Mouse (Mus musculus) spleen, adult 2 months (tissue): ENCODE results near the gene Tmem104. TPM values are rescaled to one million over a fixed set of nuclear protein-coding genes. Genes with fewer than 3 reads are reported as not detected.

ENCODE experiments used
- DNase-seq, 2 experiments: peaks; one replicate each; pipeline versions ENCODE4 v3.0.0 to v3.0.0-alpha.2; 2012 to 2021; ENCODE audit warnings: low spot score in 2 of 2, low read depth in 1 of 2
- H3K27ac ChIP-seq: fragments of 200-500 bp; 2 replicates; pipeline ENCODE4 v1.5.1; 2012; ENCODE audit warnings: low read length, inconsistent platforms; ENCODE audit not compliant: insufficient read depth
- H3K27me3 ChIP-seq: fragments of 200-500 bp; 2 replicates; pipeline ENCODE4 v1.6.1; 2012; ENCODE audit warnings: mild to moderate bottlenecking, moderate library complexity, low read length, inconsistent platforms; ENCODE audit not compliant: control insufficient read depth, insufficient read depth
- H3K36me3 ChIP-seq: fragments of 200-500 bp; 2 replicates; pipeline ENCODE4 v1.6.1; 2012; ENCODE audit warnings: mild to moderate bottlenecking, low read length, inconsistent platforms; ENCODE audit not compliant: control insufficient read depth, insufficient read depth
- H3K4me1 ChIP-seq: fragments of 200-500 bp; 2 replicates; pipeline ENCODE4 v1.6.1; 2011; ENCODE audit warnings: inconsistent platforms; ENCODE audit not compliant: control insufficient read depth, insufficient read depth, insufficient read length
- H3K4me3 ChIP-seq: fragments of 200-500 bp; 2 replicates; pipeline ENCODE4 v1.5.1; 2011; ENCODE audit warnings: mild to moderate bottlenecking, inconsistent platforms; ENCODE audit not compliant: insufficient read depth, insufficient read length; ENCODE audit errors: extremely low read depth
- CTCF ChIP-seq: fragments of 200-500 bp; IDR thresholded peaks from 2 replicates; pipeline ENCODE4 v1.5.1; 2011; ENCODE audit warnings: mild to moderate bottlenecking, inconsistent platforms; ENCODE audit not compliant: insufficient read depth, insufficient read length, insufficient replicate concordance; ENCODE audit errors: extremely low read depth
- POLR2A ChIP-seq: fragments of 200-500 bp; IDR thresholded peaks from 2 replicates; pipeline ENCODE4 v1.6.1; 2011; ENCODE audit warnings: low read depth, low read length, inconsistent platforms
- WGBS: fragments of 180-500 bp; shearing (Covaris S2); methylation state at CpG from one replicate; pipeline ENCODE4 v1.1.7; 2018; 5-methylcytosine and 5-hydroxymethylcytosine counted together
- polyA plus RNA-seq: library from polyadenylated mRNA; depleted of rRNA; stranded (reverse); fragments of >200 nt; gene quantifications from 2 replicates; pipeline ENCODE4 v1.2.3, GENCODE M21; 2012

The Tmem104 gene
- polyA plus RNA-seq, 1 experiment = 16.5 TPM

GRCm38 (mm10) chr11:115287386-115287785 lies 100.1 kb downstream of the Tmem104 start:
- no peaks in the 10 kb centered on the region for H3K4me1 ChIP-seq
- TF ChIP-seq CTCF = no peak
- TF ChIP-seq POLR2A = no peak
- H3K36me3 ChIP-seq = no peaks in the 10 kb centered on the region
- H3K4me3 ChIP-seq = no peak overlapping the region
- H3K27me3 ChIP-seq = no peaks in the 10 kb centered on the region
- 86% methylated on average over 5 of the region's 5 CpGs for WGBS
- no peak overlapping the region for H3K27ac ChIP-seq
- DNase-seq = no peak

DNA sequence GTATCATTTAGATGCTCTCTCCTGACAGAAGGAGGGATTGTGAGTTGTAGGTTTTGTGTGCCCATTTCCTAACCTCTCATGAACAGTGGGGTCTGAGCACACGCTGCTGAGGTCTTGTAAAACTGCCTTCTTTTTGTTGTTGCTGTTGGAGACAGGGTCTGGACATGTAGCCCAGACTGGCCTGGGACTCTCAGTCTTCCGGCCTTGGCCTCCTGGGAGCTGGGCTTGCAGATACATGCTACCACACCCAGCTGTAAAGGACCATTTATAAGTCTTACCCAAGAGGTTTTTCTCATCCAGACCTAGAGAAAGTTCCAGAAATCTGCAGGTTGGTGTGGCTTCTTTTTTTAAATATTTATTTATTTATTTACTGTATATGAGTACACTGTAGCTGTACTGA lies 101.0 kb downstream of the Tmem104 start:
- H3K27me3 ChIP-seq = no peaks in the 10 kb centered on the region

GRCm38 (mm10) chr11:115289885-115290284 lies 102.6 kb downstream of the Tmem104 start:
- no peak overlapping the region for H3K27ac ChIP-seq
- H3K27me3 ChIP-seq = no peaks in the 10 kb centered on the region
- no peak for DNase-seq
- no peaks in the 10 kb centered on the region for H3K36me3 ChIP-seq
- no peak for TF ChIP-seq POLR2A
- no peak overlapping the region for H3K4me3 ChIP-seq
- WGBS = 80% methylated on average over 8 of the region's 8 CpGs
- H3K4me1 ChIP-seq = no peaks in the 10 kb centered on the region

More for the DNA sequence above, 101.0 kb downstream of the Tmem104 start:
- no peaks in the 10 kb centered on the region for H3K4me1 ChIP-seq
- H3K4me3 ChIP-seq = no peak overlapping the region
- 81% methylated on average over 2 of the region's 2 CpGs for WGBS
- no peak overlapping the region for H3K27ac ChIP-seq
- DNase-seq = no peak
- H3K36me3 ChIP-seq = no peaks in the 10 kb centered on the region
- no peak for TF ChIP-seq POLR2A
- no peak for TF ChIP-seq CTCF

DNA sequence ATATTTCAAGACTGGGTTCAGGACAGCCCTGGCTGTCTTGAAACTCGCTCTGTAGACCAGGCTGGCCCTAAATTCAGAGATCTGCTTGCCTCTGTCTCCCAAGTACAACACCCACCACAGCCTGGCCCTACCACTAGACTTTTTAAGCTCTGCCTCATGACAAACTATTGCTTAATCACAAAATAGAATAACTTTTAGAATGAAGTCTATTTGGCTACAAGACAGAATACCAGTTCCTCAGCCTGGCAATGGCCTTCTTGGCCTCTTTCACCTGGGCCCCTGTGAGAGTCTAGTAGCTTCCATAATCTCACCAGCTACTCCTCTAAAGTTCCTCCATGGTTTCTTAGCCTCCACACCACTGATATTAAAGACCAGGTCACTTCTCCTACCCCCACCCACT lies 103.0 kb downstream of the Tmem104 start:
- Histone ChIP-seq H3K4me1 (no peaks in the 10 kb centered on the region), H3K4me3 (no peak overlapping the region), H3K36me3 (no peaks in the 10 kb centered on the region), H3K27me3 (no peaks in the 10 kb centered on the region), H3K27ac (no peak overlapping the region)
- no peak for TF ChIP-seq CTCF
- TF ChIP-seq POLR2A = no peak
- no peak for DNase-seq
- WGBS = 88% methylated on average over 1 of the region's 1 CpGs

DNA sequence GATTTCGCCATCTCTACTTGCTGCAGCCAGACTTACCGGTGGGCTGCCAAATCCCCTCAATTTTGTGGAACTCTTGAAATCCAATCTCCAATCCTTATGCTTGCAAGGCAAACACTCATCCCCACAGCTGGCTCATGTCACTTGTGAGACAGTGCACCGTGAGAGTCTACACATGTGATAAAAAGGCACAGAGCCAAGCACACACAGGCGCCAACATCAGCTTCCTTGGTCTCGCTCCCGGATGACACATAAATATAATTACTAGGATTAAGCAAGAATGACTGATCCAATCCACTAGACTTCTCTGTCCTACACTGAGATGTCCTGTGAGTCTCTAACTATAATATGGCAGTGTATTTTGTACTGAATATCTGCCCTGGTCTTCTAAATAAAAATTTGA lies 103.6 kb downstream of the Tmem104 start:
- no peaks in the 10 kb centered on the region for H3K4me1 ChIP-seq
- no peak overlapping the region for H3K27ac ChIP-seq
- H3K4me3 ChIP-seq = no peak overlapping the region
- DNase-seq = no peak
- H3K27me3 ChIP-seq = no peaks in the 10 kb centered on the region
- TF ChIP-seq POLR2A (no peak), CTCF (no peak)
- H3K36me3 ChIP-seq = no peaks in the 10 kb centered on the region
- WGBS = 89% methylated on average over 6 of the region's 6 CpGs

DNA sequence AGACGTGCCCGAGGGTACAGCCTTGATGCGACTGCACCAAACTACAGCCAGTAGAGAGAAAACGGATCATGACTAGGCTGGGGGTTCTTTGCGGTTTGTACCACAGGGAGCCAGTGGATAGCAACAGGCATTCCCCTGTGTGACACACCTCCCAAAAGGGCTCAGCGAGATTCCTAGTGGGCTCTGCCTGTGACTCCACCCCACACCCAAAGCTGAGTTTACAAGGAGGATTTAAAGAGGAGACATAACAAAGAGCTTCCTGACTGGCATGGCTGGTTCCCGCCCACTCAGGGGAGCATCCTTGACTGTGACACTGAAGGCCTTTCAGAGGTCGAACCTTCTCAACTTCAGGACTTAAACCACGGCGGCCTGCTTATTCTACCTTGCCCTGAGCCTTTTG lies 104.2 kb downstream of the Tmem104 start:
- Histone ChIP-seq H3K4me3 (no peak overlapping the region), H3K27ac (no peak overlapping the region), H3K27me3 (no peaks in the 10 kb centered on the region), H3K36me3 (no peaks in the 10 kb centered on the region), H3K4me1 (no peaks in the 10 kb centered on the region)
- TF ChIP-seq CTCF = no peak
- TF ChIP-seq POLR2A = no peak
- no peak for DNase-seq
- 89% methylated on average over 10 of the region's 10 CpGs for WGBS

GRCm38 (mm10) chr11:115292631-115293375 lies 105.5 kb downstream of the Tmem104 start:
- H3K4me3 ChIP-seq = no peak overlapping the region
- DNase-seq = no peak
- 84% methylated on average over 14 of the region's 14 CpGs for WGBS
- no peak overlapping the region for H3K27ac ChIP-seq
- TF ChIP-seq POLR2A = no peak
- TF ChIP-seq CTCF = no peak
- H3K27me3 ChIP-seq = no peaks in the 10 kb centered on the region
- H3K36me3 ChIP-seq = no peaks in the 10 kb centered on the region
- no peaks in the 10 kb centered on the region for H3K4me1 ChIP-seq
